Mouse (Mus musculus) cerebral cortex, adult 2 months (tissue): Measurements from ENCODE around the gene Arid1b.

Source experiments
- WGBS: fragments of 180-500 bp; shearing (Covaris S2); methylation state at CpG from one replicate; pipeline ENCODE4 v1.1.7; 2018; 5-methylcytosine and 5-hydroxymethylcytosine counted together

Gene Arid1b

DNA sequence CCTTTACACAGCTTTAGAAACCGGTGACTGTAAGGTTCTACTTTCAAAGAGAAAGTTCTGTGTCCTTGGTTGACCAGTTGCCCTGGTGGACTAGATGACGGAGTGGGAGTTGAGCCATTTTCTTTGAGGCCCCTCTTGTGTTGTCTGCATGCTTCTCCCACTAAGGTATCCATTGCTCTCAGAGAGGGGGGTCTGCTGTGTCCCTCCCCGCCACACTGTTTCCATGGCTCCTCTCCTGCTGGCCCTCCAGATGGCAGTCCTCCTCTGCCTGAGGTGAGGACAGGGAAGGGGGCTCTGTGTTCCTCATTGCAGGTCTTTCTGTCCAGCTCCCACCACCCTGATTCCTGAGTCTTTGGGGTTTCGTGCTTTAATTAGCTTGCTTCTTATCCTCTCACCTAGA, 62.5 kb downstream of the Arid1b start:
- WGBS, result 80% methylated on average over 4 of the region's 4 CpGs

DNA sequence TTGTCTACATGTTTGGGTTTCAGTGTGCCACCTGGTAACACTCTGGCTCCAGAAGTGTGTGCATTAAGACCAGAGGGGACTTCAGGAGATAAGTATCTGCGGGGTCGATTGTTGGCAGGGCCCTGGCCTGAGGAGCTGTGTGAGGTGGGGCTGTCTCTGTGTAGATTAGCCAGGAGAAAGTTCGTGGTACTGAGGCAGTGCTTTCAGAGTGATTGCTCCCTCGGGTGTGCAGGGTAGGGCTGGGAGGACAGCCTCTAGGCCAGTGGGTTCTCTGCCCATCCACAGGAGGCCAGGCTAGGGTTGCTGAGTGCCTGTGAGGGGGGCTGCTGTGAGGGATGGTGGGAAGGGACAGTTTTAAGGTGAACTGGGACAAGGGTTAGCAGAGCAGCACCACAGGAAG, 63.2 kb downstream of the Arid1b start:
- WGBS, result 48% methylated on average over 4 of the region's 4 CpGs

DNA sequence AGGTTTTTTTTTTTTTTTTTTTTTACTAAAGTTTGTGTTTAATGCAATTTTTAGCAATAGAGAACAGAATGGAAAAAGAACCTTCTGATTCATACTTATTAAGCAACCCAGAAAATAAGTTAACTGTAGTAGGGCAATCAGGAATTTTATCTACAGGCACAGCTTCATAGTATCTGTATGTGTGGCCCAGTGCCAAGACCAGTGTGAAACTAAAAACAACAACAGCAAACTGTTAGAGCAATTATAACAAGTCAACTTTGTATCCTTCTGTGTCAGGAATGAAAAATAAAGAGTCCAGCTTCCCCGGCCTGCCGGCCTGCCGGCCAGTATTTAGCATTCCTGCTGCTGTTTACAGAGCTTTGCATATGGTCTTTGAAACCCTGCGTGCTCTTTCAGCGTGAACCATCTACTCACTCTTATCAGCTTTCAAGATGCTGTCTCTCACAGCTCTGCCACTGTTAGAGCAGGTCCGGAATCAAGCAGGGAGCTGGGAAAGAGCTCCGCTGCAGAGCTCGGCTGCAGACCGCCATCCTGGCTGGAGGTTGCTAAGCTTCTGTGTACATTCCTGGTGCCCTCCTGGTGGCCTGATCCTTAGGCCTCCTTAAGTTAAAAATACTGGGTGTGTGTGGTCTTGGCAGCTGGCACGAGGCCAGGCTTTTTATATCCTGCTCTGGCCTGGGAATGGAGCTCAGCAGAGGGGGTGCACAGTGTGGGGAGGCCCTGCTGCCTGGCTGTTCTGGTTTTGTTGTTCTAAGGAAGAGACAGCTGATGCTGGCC, 64.0 kb downstream of the Arid1b start:
- 15% methylated on average over 10 of the region's 10 CpGs for WGBS

DNA sequence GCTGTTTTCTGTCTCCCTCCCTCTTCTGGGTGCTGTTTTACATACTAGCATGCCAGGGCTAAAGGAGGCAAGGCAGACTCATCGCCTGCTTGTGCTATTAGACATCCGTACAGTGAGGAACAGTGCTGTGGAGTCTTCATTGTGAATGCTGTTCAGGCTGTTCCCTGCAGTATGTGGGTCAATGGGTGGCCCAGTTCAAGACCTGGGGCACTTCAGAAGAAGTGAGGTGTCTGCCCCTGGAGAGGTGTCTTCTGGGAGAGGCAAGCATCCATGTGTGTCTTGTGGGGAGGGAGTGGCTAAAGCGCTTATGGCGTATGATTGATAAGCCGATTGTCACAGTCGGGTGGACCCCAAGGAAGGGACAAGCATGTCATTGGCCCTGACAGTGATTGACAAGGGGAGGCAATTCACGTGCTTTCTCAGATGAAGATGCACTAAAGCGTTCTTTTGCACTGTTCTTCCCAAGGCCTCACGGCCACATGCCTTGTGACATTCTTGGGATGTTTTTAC, 65.0 kb downstream of the Arid1b start:
- 80% methylated on average over 9 of the region's 9 CpGs for WGBS

DNA sequence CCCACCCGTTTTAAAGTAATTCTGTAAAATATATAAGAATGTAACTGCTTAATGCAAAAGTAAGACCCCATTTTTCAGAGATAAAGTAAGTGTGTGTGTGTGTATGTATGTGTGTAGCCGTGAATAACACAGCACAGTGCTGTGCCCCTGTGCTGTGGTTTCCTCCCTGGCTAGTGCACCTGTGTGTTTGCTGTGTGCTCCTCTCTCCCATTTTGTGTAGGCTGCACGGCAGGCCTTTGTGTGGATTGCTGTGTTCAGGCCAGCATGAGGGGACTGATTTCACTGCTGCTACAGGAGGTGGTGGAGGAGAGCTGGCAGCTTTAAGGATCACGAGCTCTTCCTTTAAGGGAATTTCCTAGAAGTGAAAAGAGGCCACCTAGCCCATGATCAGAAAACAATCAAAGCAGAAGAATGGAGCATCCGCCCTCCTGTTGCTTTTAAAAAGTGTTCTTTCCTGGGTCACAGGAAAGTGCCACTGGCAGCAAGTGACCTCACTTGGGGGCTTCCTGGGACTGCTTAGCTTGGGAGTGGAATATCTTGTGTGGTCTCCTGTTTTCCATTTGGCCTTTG, 66.5 kb downstream of the Arid1b start:
- 65% methylated on average over 5 of the region's 5 CpGs for WGBS

DNA sequence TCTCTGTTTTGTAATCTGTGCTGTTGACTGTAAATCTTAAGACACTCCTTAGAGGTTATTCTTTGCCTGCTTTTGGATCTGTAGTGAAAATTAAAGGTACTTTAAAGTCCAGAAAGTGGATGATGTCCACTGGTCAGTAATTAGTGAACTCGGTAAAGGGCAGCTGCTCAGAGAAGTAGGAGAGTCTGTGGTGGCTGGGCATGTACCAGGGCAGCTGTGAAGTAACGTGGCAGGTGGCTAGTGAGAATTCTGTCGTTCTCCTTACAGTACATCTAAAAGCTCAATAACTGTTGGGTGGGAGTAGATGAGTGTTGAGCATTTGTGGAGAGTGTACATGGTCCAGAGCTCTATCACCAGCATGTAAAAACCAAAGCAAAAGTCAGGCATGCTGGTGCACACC, 67.1 kb downstream of the Arid1b start:
- 54% methylated on average over 3 of the region's 3 CpGs for WGBS

DNA sequence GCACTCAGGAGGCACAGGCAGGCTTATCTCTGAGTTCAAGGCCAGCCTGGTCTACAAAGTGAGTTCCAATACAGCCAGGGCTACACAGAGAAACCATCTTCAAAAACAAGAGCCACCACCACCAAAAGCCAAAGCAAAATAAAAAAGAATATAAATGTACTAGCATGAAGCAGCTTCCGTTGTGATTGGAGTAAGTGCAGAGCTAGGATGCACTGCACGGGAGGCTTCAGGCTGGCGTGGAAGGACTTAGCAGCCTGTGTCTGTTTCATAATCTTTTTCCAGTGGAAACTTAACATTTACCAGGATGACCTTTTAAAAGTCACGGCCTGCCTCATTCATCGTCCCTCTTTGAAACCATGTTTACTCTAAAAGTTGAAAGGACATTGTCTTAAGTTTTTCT, 67.5 kb downstream of the Arid1b start:
- 67% methylated on average over 5 of the region's 5 CpGs for WGBS

DNA sequence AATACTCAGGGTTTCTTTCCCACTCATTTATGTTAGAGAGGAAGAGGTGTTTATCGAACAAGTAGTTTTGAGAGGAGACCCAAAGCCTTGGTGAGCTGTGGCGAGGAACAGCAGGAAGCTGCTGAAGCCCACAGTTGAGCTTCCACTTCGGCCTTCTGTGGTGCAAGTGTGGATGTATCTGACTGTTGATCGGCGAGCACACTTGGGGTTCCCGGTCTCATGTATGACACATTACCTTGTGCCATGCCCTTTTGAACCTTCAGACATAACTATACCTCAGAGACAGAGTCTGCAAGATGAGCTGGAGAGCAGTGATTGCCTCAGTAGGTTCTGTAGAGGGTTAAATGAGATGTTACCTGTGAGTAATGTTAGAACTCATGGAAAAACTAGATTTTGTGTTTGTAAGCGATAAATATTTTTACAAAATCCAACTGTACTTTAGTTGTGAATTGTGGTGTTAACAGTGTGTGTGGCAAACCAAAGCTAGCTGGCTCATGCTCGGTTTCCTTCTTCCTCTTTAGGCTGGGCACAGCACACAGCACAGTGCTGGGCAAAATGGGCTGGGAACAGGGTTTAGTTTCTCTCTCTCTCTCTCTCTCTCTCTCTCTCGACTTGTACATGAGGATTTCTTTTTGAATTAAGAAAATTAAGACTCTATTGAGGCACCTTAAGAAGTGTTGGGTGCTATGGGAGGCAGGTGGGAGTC, 69.5 kb downstream of the Arid1b start:
- 82% methylated on average over 9 of the region's 9 CpGs for WGBS

DNA sequence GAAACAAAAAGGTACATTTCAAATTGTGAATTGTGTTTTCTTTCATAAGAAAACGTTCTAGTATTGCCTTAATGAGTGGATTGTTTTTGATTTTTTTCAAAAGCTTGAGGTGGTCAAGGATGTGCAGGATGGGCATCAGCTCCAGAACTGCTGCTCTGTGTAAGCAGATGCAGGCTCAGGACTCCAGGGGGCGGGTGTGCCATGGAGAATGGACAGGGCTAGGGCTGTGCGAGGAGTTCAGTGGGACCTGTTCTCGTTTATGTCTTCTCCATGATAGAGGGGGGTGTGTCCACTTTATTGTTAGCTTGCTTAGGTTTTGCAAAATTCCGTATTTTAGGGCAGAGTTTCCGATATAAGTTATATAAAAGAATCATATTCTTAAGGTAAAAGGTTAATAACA, 70.6 kb downstream of the Arid1b start:
- WGBS, result 78% methylated on average over 6 of the region's 6 CpGs

DNA sequence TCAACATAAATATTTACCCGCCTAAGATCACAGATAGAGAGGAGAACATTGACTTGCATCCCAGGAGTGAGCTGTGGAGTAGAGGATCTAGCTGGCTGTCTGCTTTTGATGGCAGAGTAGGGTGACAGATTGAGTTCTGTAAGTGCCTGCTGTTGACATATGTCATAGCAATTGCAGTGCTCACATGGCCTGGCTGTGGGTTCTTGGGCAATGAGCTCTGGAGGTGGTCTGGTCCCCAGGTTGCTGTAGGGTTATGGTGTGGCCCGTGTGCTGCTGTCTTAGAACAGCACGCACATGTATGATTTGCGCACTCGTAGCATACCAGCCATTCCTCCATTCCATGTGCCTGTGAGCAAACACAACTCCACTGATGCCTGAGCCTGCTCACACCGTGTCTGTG, 71.1 kb downstream of the Arid1b start:
- 86% methylated on average over 6 of the region's 6 CpGs for WGBS

DNA sequence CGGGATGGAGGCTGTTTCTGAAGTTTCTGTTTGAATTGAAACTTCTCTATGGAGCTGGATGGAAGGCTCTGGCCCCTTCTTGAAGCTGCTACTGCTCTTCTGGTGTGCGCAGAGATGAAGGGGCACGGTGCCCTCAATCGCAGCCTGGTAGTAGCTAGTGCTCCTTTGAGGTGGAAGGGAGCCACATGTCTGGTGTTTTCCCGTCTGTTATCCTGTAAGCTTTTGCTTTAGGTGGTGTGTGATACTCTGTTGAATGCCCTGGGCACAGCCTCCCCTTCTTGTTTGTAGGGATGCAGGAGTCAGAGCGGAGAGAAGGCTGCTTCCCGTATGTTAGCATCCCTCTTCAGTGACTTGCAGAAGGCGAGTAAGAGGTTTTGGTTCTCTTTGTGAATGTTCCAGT, 72.7 kb downstream of the Arid1b start:
- 56% methylated on average over 8 of the region's 8 CpGs for WGBS

DNA sequence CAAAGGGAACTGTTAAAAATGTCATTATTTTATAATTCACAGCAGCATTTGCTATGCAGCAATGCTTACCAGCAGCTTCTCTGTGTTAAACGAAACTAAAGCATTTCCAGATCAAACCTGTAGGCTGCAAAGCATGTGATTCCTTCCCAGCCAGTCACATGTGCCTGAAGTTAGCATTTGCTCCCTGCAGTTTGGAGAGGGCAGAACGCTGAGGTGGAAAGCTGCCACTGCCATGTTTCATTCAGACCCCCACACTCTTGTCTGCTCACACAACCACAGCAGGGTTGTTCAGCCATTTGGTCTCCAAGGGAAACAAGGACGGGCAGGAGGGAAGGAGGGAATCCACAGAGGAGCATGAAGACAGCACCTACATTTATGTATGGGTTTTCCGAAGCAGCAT, 73.1 kb downstream of the Arid1b start:
- WGBS, result 35% methylated on average over 4 of the region's 4 CpGs

DNA sequence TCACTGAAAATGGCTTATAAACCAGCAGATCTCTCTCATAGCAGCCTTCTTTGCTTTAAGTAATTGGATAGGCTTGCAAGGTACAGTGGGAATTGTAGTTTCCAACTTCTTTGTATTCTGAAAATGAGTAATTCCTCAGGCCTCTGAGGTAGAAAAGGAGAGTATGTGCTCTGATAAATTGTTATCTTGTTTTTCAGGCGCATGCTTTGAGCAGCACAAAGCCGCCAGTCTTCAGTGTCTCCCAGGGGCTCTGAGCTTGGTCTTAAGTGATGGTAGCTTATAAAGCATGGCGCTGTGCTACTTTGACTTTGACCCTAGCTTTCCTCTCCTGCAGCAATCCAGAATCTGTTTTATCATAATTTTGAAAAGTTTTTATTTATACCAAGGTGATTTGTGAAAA, 76.3 kb downstream of the Arid1b start:
- WGBS, result 96% methylated on average over 3 of the region's 3 CpGs

DNA sequence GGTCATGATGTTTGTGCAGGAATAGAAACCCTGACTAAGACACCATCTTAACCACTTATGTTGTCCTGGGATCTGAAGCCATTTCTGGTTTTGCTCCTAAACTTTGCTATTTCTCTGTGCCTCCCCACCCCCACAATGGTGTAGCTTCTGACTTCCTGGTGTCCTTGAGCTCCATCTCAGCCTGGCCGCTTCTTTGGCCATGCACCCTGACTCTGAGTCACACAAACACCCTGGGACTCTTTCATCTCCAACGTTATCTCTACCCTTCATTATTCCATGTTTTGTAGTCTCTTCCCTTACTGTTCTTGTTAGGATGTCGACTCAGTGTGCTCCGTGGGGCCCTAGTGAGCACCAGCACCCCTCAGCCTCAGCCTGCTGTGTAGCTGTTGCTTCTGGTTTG, 78.4 kb downstream of the Arid1b start:
- WGBS, result 76% methylated on average over 4 of the region's 4 CpGs

DNA sequence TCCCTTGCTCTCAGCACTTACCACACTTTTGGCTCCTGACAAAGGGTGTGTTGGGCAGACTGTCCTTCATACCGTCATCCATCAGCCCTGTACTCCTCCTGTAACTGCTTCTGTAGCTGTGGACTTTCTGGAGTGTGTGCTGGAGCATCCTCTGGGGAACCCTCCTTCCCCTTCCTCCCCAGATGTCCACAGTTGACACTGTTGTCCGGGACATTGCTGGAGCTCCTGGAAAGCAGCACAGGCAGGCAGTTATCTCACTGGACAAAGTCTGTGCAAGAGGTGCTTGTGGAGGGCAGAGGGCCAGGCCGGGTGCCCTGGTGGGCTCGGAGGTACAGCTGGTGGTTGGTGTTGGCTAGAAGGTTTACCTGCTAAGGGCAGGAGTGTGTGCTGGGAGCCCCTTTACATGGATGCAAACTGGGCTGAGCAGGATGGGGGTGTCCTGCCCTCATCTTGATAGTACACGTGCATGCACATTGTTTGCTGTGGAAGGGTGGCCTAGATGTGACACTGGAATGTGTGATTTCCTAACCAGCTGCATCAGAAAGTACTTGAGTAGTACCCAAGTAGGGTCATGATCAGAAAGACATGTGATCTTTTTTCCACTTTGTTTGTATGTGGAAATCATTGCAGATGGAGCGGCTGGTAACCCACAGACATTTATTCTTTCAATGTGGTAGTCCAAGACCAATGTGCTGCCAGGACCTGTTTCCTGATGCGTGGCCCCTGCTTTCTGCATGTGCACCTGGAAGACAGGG, 80.8 kb downstream of the Arid1b start:
- 64% methylated on average over 7 of the region's 7 CpGs for WGBS

DNA sequence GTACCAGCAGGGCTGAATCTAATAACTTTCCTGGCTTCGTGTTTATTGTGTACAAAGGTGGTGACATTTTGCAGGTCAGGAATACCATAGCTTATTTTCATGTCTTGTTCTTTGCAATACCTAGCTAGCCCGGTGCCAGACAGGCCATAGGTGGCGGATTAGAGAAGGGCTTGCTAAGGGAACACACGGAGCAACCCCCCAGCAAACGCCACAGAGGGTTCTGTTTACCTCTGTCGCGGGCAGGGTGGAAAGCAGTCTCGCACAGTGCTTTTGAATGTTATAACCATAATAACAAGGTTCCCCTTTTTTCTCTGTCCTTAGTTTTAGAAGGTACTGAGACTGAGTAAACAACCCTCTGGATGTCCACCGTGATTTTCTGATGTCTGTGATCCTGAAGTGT, 83.9 kb downstream of the Arid1b start:
- 80% methylated on average over 9 of the region's 9 CpGs for WGBS

DNA sequence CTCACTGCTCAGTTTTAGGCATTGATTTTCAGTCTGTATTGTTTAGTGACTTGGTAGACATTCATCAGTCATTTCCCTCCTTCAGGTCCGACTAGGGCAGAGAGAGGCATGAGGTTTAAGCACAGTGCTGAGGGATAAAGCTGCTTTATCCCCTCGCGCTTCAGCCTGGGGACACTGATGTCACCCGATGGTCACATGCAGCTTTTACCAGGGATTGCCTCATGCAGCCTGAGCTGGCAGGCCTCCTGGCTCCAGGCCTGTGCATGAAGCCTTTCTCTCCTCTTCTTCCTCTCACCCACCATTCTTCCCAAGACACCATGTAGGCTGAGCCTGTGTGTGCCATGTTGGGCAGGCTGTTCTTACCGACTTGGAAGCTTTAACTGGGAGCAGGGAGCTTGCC, 84.4 kb downstream of the Arid1b start:
- WGBS, result 55% methylated on average over 5 of the region's 5 CpGs

DNA sequence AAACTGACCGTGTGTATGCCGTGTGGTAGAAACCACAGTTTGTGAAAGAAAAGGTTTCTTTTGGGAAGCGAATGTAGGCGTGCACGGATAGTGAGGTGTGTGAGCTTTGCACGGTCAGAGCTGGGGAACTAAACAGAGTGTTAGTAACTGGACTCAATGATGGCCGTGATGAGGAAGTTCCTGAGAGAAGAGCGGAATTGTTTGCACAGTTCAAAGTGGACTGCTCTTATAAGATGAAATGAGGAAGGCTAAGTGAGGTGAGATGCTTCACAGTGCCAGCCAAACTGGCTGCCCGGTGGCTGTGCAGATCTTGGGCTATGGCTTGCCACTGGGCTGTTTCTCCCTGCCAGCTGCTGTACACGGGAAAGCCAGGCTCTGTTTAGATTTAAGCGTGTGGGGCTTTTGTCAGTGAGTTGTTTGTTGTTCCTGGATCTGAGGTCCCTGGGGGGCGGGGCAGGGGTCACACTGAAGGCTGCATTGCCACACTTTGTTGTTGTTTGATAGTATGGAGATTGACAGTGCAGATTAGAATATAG, 86.8 kb downstream of the Arid1b start:
- 53% methylated on average over 12 of the region's 12 CpGs for WGBS

DNA sequence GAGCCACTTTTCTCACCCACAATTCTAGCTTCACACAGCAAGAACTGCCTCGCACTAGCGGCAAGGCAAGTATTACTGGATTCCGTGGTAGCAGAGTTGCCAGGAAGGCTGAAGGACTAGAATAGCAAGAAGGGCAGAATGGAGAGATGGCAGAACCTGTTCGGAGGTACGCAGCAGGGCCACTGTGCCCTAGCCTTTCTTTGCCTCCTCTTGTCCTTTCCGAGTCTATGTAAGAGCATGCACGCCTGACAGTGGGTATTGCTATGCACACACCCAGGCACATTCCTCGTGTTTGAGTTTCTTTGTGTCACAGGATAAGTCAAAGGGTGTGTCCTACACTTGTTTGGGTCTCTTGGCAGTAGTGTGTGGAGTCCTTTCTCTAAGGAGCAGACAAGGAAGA, 88.1 kb downstream of the Arid1b start:
- 32% methylated on average over 8 of the region's 8 CpGs for WGBS

DNA sequence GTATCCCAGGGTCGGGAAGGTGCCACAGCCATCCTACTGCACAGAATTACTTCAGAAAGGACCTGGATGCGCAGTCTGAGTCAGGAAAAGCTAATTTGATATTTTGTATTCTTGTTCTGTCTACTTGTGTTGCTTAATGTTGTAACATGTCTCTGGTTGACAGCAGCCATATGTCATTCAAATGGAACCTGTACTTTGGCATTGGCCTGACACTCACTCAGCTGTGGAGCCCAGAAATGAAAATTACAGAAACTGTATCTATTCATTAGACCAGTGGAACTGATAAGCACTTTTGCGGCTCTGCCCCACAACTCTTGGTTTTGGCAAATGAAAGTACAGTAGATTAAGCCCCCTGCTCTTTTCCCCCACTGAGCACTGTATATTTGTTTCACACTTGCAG, 89.4 kb downstream of the Arid1b start:
- 60% methylated on average over 3 of the region's 3 CpGs for WGBS

DNA sequence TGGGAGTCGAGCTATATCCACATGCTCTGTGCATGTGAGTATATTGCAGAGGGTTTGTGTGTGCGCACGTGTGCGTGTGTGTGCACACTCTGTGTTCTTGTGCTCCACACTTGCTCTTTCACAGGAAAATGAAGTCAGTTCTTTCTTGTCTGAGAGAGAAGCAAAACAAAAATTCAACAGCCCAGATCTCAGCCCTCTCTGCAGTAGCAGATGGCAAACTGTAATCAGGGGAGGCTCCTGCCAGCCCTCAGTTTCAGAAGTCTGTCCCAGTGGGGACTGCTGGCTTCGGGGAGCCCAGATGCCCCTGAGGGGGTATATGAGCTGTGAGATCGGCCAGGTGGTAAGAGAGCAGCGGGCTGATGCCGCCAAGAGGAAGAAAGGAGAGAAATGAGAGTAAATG, 90.0 kb downstream of the Arid1b start:
- WGBS, result 27% methylated on average over 8 of the region's 8 CpGs

DNA sequence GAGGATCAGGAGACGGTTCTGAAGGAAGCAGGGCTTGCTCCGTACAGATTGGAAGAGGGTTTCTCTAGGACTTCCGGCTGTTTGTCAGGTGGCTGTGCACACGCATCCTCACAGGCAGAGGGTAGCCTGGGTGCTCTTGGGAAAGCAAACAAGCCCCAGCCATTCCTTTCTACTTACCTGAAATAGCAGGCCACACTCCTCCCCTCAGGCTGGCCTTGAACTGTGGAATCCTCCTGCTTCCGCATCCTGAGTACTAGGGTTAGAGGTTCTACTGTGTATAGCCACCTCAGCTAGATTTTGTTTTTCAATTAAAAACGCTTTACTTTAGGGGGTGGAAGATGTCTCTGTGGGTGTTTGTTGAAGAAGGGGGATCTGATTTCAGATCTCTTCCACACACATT, 90.9 kb downstream of the Arid1b start:
- 72% methylated on average over 6 of the region's 6 CpGs for WGBS
